Mouse (Mus musculus): ENCODE measurements around the gene Hdac1. TPM values are rescaled to one million over a fixed set of nuclear protein-coding genes. Genes with fewer than 3 reads are reported as not detected.

The Hdac1 gene
- polyA plus RNA-seq, 1 experiment: 79.7 TPM

Other genes starting within 250 kb of the Hdac1 start
- gene Rbbp4, start 207.3 kb downstream of the Hdac1 start, polyA plus RNA-seq (2012; rRNA removed): 36.1 and 36.6 TPM in 2 replicates
- gene Zbtb8os, start 207.0 kb downstream of the Hdac1 start, polyA plus RNA-seq (2012; rRNA removed): 27.3 and 31.3 TPM in 2 replicates
- gene Zbtb8a, start 164.6 kb downstream of the Hdac1 start, polyA plus RNA-seq (2012; rRNA removed): 12.9 and 14.1 TPM in 2 replicates
- 1.3 and 1.6 TPM in 2 replicates for gene Zbtb8b, start 101.9 kb downstream of the Hdac1 start, polyA plus RNA-seq (2012; rRNA removed)
- 22.3 and 27.9 TPM in 2 replicates for gene Bsdc1, start 81.1 kb downstream of the Hdac1 start, polyA plus RNA-seq (2012; rRNA removed)
- gene Tssk3, start 51.7 kb downstream of the Hdac1 start, polyA plus RNA-seq (2012; rRNA removed): 0.72 and 2.5 TPM in 2 replicates
- gene Fam229a, start 51.5 kb downstream of the Hdac1 start, polyA plus RNA-seq (2012; rRNA removed): 4.8 and 7.1 TPM in 2 replicates
- gene Marcksl1, start 29.1 kb downstream of the Hdac1 start, polyA plus RNA-seq (2012; rRNA removed): 29.9 and 48.8 TPM in 2 replicates
- gene Lck, start 30.9 kb upstream of the Hdac1 start, polyA plus RNA-seq (2012; rRNA removed): 3.0 and 3.2 TPM in 2 replicates
- gene Fam167b, start 35.8 kb upstream of the Hdac1 start, polyA plus RNA-seq (2012; rRNA removed): 4.0 and 4.6 TPM in 2 replicates
- 503 and 580 TPM in 2 replicates for gene Eif3i, start 57.9 kb upstream of the Hdac1 start, polyA plus RNA-seq (2012; rRNA removed)
- gene Tmem234, start 58.0 kb upstream of the Hdac1 start, polyA plus RNA-seq (2012; rRNA removed): 220 and 221 TPM in 2 replicates
- gene Dcdc2b, start 71.5 kb upstream of the Hdac1 start, polyA plus RNA-seq (2012; rRNA removed): 5.6 and 6.3 TPM in 2 replicates
- 46.8 and 47.9 TPM in 2 replicates for gene Iqcc, start 76.4 kb upstream of the Hdac1 start, polyA plus RNA-seq (2012; rRNA removed)
- 32.3 and 43.8 TPM in 2 replicates for gene Ccdc28b, start 81.2 kb upstream of the Hdac1 start, polyA plus RNA-seq (2012; rRNA removed)
- gene Txlna, start 98.4 kb upstream of the Hdac1 start, polyA plus RNA-seq (2012; rRNA removed): 29.3 and 34.8 TPM in 2 replicates
- gene Kpna6, start 130.1 kb upstream of the Hdac1 start, polyA plus RNA-seq (2012; rRNA removed): 32.3 and 42.7 TPM in 2 replicates
- 27.5 and 32.5 TPM in 2 replicates for gene Tmem39b, start 154.1 kb upstream of the Hdac1 start, polyA plus RNA-seq (2012; rRNA removed)
- gene Khdrbs1, start 199.6 kb upstream of the Hdac1 start, polyA plus RNA-seq (2012; rRNA removed): 10.5 and 20.3 TPM in 2 replicates